Mouse (Mus musculus) embryonic stem cell, embryonic (primary cell): ENCODE measurements around the gene Fbxl16.

Experiments
- CTCF ChIA-PET, 4 experiments: fragments of 300-600 bp in 2 of 4; fragments of 350-600 bp in 2 of 4; sonication (Branson Sonifier 250); formaldehyde crosslinking; loops; one replicate each; lab custom pipeline; 2022; ENCODE audit warnings: inconsistent platforms in 2 of 4; lab: Charles Lee
- POLR2A ChIA-PET, 4 experiments: fragments of 300-600 bp in 2 of 4; fragments of 350-600 bp in 2 of 4; sonication (Branson Sonifier 250); formaldehyde crosslinking; loops; one replicate each; lab custom pipeline; 2022; ENCODE audit warnings: antibody characterized with exemption in 4 of 4, inconsistent platforms in 1 of 4; lab: Charles Lee

Gene Fbxl16

DNA sequence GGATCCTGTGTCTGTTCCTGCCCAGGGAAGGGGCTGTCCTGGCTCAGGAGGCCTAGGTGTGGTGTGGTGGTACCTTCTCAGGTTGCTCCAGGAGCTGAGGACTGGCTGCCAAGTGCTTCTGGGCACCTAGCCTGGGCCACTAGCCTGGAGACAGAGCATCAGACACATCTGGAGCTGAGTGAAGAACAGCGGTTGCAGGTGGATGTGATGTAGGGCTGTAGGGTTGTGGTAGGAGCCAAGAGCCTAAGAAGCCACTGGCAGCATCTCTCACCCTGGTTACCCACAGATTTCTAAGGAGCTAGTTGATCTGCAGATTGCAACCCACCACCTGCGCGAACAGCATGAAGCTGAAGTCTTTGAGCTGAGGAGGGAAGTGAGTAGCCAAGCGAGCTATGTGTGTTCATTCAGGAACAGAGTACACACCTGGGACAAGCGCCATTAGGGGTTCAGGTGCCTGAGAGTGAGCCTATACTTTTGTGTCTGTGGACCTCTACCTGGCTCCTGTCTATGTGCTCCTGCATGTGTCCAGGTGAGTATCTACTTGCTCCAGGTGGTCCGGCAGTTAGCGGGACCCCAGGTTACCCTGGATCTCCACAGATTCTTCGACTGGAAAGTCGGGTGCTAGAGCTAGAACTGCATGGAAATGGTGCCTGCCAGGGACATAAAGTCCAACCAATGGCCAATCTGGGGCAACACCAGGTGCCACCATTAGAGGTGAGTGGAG lies 21.9 kb upstream of the Fbxl16 start:
- CTCF ChIA-PET = interaction anchor here in 2 of 4 experiments (1.0 to 2.9 kb wide), 3 partner anchors 14 to 63 kb away, joined by 3 to 10 read pairs (median 3); partner anchors contain the start of gene Narfl (in 1 of the 2)
- POLR2A ChIA-PET = interaction anchor here in 3 of 4 experiments (0.6 to 3.3 kb wide), 7 partner anchors 10 to 65 kb away, joined by 3 to 23 read pairs (median 6); partner anchors contain the start of genes Metrn (in 2 of the 3), Chtf18 (in 1 of the 3), Jmjd8 (in 1 of the 3) and Rpusd1 (in 1 of the 3)

GRCm38 (mm10) chr17:25791320-25791842 lies 17.5 kb upstream of the Fbxl16 start:
- ChIA-PET CTCF (interaction anchor here (0.9 to 2.6 kb wide), 10 partner anchors 10 to 221 kb away, joined by 3 to 12 read pairs (median 4); partner anchors contain the start of gene Narfl (in 2 of the 4)), POLR2A (interaction anchor here in 3 of 4 experiments (0.6 to 3.1 kb wide), 31 partner anchors 8 to 343 kb away, joined by 3 to 16 read pairs (median 4); partner anchors contain the start of genes Stub1 (in 2 of the 3), Wdr24 (in 2 of the 3), Chtf18 (in 1 of the 3) and Fbxl16 (in 1 of the 3))

GRCm38 (mm10) chr17:25791843-25792527 lies 16.9 kb upstream of the Fbxl16 start:
- POLR2A ChIA-PET = interaction anchor here in 3 of 4 experiments (0.6 to 3.1 kb wide), 29 partner anchors 9 to 225 kb away, joined by 3 to 16 read pairs (median 4); partner anchors contain the start of genes Stub1 (in 3 of the 3), Chtf18 (in 1 of the 3), Fbxl16 (in 1 of the 3) and Nhlrc4 (in 1 of the 3)
- CTCF ChIA-PET = interaction anchor here in 3 of 4 experiments (0.6 to 2.6 kb wide), 11 partner anchors 8 to 220 kb away, joined by 3 to 12 read pairs (median 4); partner anchors contain the start of gene Narfl (in 2 of the 3)

GRCm38 (mm10) chr17:25792615-25793014 lies 16.3 kb upstream of the Fbxl16 start, which contains the start of gene Fam173a:
Fam173a (minus strand) TSS chr17:25792901.
- POLR2A ChIA-PET = interaction anchor here (0.6 to 3.1 kb wide), 22 partner anchors 8 to 225 kb away, joined by 3 to 16 read pairs (median 4); partner anchors contain the start of genes Chtf18 (in 2 of the 4), Rpusd1 (in 2 of the 4), Stub1 (in 2 of the 4) and Nhlrc4 (in 1 of the 4)
- CTCF ChIA-PET = interaction anchor here in 3 of 4 experiments (0.6 to 2.6 kb wide), 8 partner anchors 7 to 220 kb away, joined by 3 to 12 read pairs (median 4); partner anchors contain the start of gene Narfl (in 2 of the 3)

GRCm38 (mm10) chr17:25794197-25794596 lies 14.7 kb upstream of the Fbxl16 start:
- CTCF ChIA-PET = interaction anchor here in 3 of 4 experiments (0.8 to 1.3 kb wide), 4 partner anchors 9 to 70 kb away, joined by 3 to 5 read pairs (median 4); partner anchors contain the start of genes Haghl (in 2 of the 3) and Fbxl16 (in 1 of the 3)
- POLR2A ChIA-PET = interaction anchor here in 3 of 4 experiments (0.9 to 4.7 kb wide), 12 partner anchors 19 to 81 kb away, joined by 3 to 36 read pairs (median 6); partner anchors contain the start of genes Stub1 (in 3 of the 3), Chtf18 (in 2 of the 3), Rpusd1 (in 2 of the 3) and Gng13 (in 1 of the 3)

GRCm38 (mm10) chr17:25794998-25795397 lies 13.9 kb upstream of the Fbxl16 start:
- CTCF ChIA-PET = interaction anchor here in 3 of 4 experiments (0.6 to 1.3 kb wide), 7 partner anchors 9 to 71 kb away, joined by 3 to 9 read pairs (median 4); partner anchors contain the start of genes Haghl (in 2 of the 3) and Fbxl16 (in 1 of the 3)
- POLR2A ChIA-PET = interaction anchor here in 3 of 4 experiments (0.9 to 4.7 kb wide), 16 partner anchors 10 to 81 kb away, joined by 3 to 36 read pairs (median 5); partner anchors contain the start of genes Stub1 (in 3 of the 3), Chtf18 (in 2 of the 3), Rpusd1 (in 2 of the 3) and Gng13 (in 1 of the 3)

- ChIA-PET CTCF (interaction anchor here in 3 of 4 experiments (0.6 to 1.3 kb wide), 4 partner anchors 9 to 246 kb away, joined by 3 to 5 read pairs (median 4); partner anchors contain the start of gene Haghl (in 1 of the 3)), POLR2A (interaction anchor here in 3 of 4 experiments (0.6 to 4.7 kb wide), 17 partner anchors 10 to 78 kb away, joined by 3 to 36 read pairs (median 5); partner anchors contain the start of genes Chtf18 (in 2 of the 3), Haghl (in 2 of the 3), Rpusd1 (in 2 of the 3) and Stub1 (in 2 of the 3))
These were observed 13.2 kb upstream of the Fbxl16 start, which contains the start of gene AC134908.4 for GRCm38 (mm10) chr17:25795609-25796092. AC134908.4 (minus strand) TSS chr17:25795659.

DNA sequence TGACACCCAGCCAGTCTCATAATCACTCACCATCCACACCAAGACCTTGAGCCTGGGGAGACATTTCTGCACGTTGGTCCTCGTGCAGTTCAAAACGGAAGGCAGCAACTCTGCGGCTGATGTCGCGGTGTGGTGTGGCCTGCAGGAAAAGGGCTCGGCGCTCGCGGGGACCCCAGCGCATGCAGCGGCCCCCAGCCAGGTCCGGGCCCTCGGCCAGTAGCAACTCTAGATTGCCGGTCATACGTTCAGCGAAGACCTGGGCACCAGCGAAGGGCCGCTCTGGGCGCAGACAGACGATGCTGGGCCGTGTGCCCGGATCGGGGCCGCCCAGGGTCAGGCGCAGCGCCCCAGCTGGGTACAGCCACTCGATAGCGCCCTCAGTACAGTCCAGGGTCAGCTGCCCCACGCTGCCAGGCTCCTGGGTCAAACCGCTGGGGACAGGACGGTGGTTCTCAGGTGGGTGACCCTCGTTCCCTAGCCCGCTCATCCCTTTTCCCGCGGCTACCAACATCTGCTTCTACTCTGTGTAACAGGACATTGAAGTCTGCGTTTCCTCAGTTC lies 12.6 kb upstream of the Fbxl16 start:
- POLR2A ChIA-PET = interaction anchor here in 3 of 4 experiments (0.6 to 4.7 kb wide), 36 partner anchors 9 to 272 kb away, joined by 3 to 36 read pairs (median 5); partner anchors contain the start of genes Fbxl16 (in 3 of the 3), Haghl (in 3 of the 3), Chtf18 (in 2 of the 3) and Rpusd1 (in 2 of the 3)

DNA sequence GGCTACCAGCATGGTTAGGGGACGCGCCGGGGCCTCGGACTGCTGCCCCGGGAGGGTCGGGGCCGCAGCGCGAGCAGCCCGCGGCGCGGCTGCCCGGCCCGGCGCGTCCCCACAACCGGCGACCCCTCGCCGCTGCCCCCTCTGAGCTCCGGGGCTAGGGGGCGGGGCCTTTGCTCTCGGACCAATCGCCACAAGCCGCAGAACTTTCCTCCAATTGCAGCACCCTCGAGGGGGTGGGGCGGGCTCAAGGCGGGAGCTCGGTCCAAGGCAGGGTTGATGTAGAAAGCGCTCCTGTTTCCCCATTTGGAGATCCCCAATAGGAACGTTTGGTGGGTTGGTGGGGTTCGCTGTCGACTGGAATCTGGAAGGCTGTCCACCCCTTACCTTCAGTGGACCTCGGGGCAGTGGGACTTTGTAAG lies 11.9 kb upstream of the Fbxl16 start, which contains the start of gene Metrn:
Metrn (minus strand) TSS at position 186 of the 419 bp plus-strand sequence.
- ChIA-PET POLR2A (interaction anchor here in 3 of 4 experiments (0.6 to 4.7 kb wide), 42 partner anchors 9 to 947 kb away, joined by 3 to 36 read pairs (median 5); partner anchors contain the start of genes Fbxl16 (in 3 of the 3), Haghl (in 3 of the 3), Stub1 (in 3 of the 3) and Chtf18 (in 2 of the 3)), CTCF (interaction anchor here (0.6 to 2.9 kb wide), 14 partner anchors 12 to 322 kb away, joined by 3 to 12 read pairs (median 4); partner anchors contain the start of genes Fbxl16 (in 2 of the 4), Narfl (in 2 of the 4), Chtf18 (in 1 of the 4) and Haghl (in 1 of the 4))

More for the DNA sequence above, 12.6 kb upstream of the Fbxl16 start:
- CTCF ChIA-PET = interaction anchor here in 3 of 4 experiments (0.7 to 2.9 kb wide), 10 partner anchors 11 to 322 kb away, joined by 3 to 12 read pairs (median 4); partner anchors contain the start of genes Fbxl16 (in 2 of the 3), Narfl (in 2 of the 3) and Haghl (in 1 of the 3)

DNA sequence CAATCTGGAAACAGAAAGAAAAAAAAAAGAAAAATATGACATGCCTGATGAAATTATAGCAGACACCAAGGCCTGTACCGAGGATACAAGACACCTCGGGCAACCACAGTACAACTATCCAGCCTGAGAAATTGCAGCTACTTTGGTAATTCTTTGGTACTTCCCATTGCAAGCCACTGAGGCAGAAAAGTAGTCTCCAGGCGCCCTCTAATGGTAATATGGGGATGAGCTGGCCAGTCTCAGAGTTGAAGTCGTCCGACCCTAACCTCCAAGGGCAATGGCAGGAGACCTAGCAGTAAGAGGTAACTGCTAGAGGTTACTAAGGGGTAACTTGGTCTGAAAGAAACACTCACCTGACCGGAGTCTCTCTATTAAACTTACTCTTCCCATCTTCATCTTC lies 7.9 kb upstream of the Fbxl16 start:
- ChIA-PET CTCF (interaction anchor here (0.6 to 2.1 kb wide), 85 partner anchors 9 to 527 kb away, joined by 3 to 49 read pairs (median 4); partner anchors contain the start of genes Chtf18 (in 4 of the 4), Rpusd1 (in 4 of the 4), Narfl (in 3 of the 4) and Sox8 (in 3 of the 4)), POLR2A (interaction anchor here (0.6 to 1.9 kb wide), 28 partner anchors 9 to 594 kb away, joined by 3 to 8 read pairs (median 4); partner anchors contain the start of genes Jmjd8 (in 2 of the 4), Gng13 (in 1 of the 4), Haghl (in 1 of the 4) and Narfl (in 1 of the 4))

DNA sequence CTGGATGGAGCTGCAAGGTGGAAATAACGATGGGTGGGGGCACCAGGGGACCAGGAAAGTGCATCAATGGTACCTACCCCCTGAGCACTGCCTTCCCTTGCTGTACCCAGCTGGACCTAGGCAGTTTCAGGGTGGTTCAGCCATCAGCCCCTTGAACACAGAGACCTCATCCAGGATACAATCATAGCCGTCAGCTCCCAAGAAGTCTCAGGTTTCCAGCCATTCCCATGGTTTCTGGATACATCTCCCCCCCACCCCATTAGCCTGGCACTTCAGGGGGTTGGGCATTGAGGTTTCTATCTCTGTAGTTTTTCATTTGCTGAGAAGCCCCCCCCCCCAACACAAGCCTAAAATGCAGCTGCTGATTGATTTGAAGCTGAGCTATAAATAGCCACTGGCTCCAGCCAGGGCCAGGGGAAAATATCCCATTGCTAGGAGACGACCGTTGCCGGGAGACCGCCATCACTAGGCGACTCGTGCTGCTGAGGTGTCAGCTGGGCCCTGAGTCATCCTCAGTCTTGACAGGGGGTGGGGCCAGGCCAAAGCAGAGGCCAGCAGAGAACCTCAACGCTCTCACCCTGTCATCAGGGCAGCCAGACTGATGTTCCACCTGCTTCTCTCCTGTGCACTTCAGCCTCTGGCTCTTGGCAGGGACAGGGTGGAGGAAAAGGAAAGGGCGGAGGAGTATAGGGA lies 5.9 kb upstream of the Fbxl16 start:
- CTCF ChIA-PET = interaction anchor here in 3 of 4 experiments (0.6 to 1.6 kb wide), 10 partner anchors 15 to 655 kb away, joined by 3 to 10 read pairs (median 3); no protein-coding TSS in a partner anchor
- POLR2A ChIA-PET = interaction anchor here (0.5 to 2.7 kb wide), 9 partner anchors 18 to 1080 kb away, joined by 3 to 10 read pairs (median 4); partner anchors contain the start of genes Rpusd1 (in 3 of the 4), Chtf18 (in 2 of the 4), Gm20683 (in 1 of the 4) and Haghl (in 1 of the 4)

- POLR2A ChIA-PET = interaction anchor here in 2 of 4 experiments (0.6 to 1.8 kb wide), 7 partner anchors 8 to 650 kb away, joined by 3 to 8 read pairs (median 5); partner anchors contain the start of genes Metrn (in 2 of the 2) and Stub1 (in 1 of the 2)
- CTCF ChIA-PET = no interaction called here
These were observed 2.4 kb upstream of the Fbxl16 start for GRCm38 (mm10) chr17:25806507-25806906.

- ChIA-PET CTCF (interaction anchor here in 3 of 4 experiments (0.5 to 1.9 kb wide), 5 partner anchors 63 to 1627 kb away, joined by 3 to 11 read pairs (median 5); partner anchors contain the start of genes Gng13 (in 1 of the 3) and Ntn3 (in 1 of the 3)), POLR2A (interaction anchor here in 3 of 4 experiments (0.6 to 2.8 kb wide), 10 partner anchors 9 to 952 kb away, joined by 3 to 12 read pairs (median 6); partner anchors contain the start of genes Chtf18 (in 1 of the 3), Haghl (in 1 of the 3), Metrn (in 1 of the 3) and Rpusd1 (in 1 of the 3))
These were observed 1.4 kb upstream of the Fbxl16 start for GRCm38 (mm10) chr17:25807452-25807851.
